Mouse (Mus musculus): ENCODE measurements around the gene Bmf.

The Bmf gene

GRCm38 (mm10) chr2:118545242-118546103 lies 4.0 kb downstream of the Bmf start:
- DNase-seq (ENCODE audit: low spot score), result peak; percentile 72

- DNase-seq (ENCODE audit: low spot score), result peak; percentile 44
Measured at GRCm38 (mm10) chr2:118543893-118544799, 5.3 kb downstream of the Bmf start.

- no peak for DNase-seq (ENCODE audit: low spot score)
Measured at GRCm38 (mm10) chr2:118542971-118543573, 6.4 kb downstream of the Bmf start.

- DNase-seq (ENCODE audit: low spot score), result no peak
Measured at GRCm38 (mm10) chr2:118541716-118542115, 7.8 kb downstream of the Bmf start.

GRCm38 (mm10) chr2:118540691-118541117 lies 8.8 kb downstream of the Bmf start:
- DNase-seq (ENCODE audit: low spot score), result no peak

- no peak for DNase-seq (ENCODE audit: low spot score)
Measured at GRCm38 (mm10) chr2:118539881-118540516, 9.5 kb downstream of the Bmf start.

- no peak for DNase-seq (ENCODE audit: low spot score)
Measured at GRCm38 (mm10) chr2:118539040-118539439, 10.4 kb downstream of the Bmf start.

GRCm38 (mm10) chr2:118537226-118537625 lies 12.3 kb downstream of the Bmf start:
- no peak for DNase-seq (ENCODE audit: low spot score)

- DNase-seq (ENCODE audit: low spot score), result no peak
Measured at GRCm38 (mm10) chr2:118536553-118536952, 12.9 kb downstream of the Bmf start.

GRCm38 (mm10) chr2:118536111-118536510 lies 13.4 kb downstream of the Bmf start:
- no peak for DNase-seq (ENCODE audit: low spot score)

- no peak for DNase-seq (ENCODE audit: low spot score)
Measured at GRCm38 (mm10) chr2:118533969-118534368, 15.5 kb downstream of the Bmf start.

GRCm38 (mm10) chr2:118532855-118533675 lies 16.4 kb downstream of the Bmf start:
- no peak for DNase-seq (ENCODE audit: low spot score)

GRCm38 (mm10) chr2:118532401-118532800 lies 17.1 kb downstream of the Bmf start:
- DNase-seq (ENCODE audit: low spot score), result no peak

- no peak for DNase-seq (ENCODE audit: low spot score)
Measured at GRCm38 (mm10) chr2:118529466-118530181, 19.9 kb downstream of the Bmf start.

GRCm38 (mm10) chr2:118526545-118526944 lies 22.9 kb downstream of the Bmf start:
- no peak for DNase-seq (ENCODE audit: low spot score)

GRCm38 (mm10) chr2:118524811-118525210 lies 24.7 kb downstream of the Bmf start:
- no peak for DNase-seq (ENCODE audit: low spot score)

- no peak for DNase-seq (ENCODE audit: low spot score)
Measured at GRCm38 (mm10) chr2:118523163-118523730, 26.2 kb downstream of the Bmf start.

- no peak for DNase-seq (ENCODE audit: low spot score)
Measured at GRCm38 (mm10) chr2:118522265-118522664, 27.2 kb downstream of the Bmf start.

GRCm38 (mm10) chr2:118520042-118520933 lies 29.2 kb downstream of the Bmf start:
- no peak for DNase-seq (ENCODE audit: low spot score)
